Mouse (Mus musculus) heart, adult 18-20 months (tissue): ENCODE measurements around the gene Sec22a. TPM values are rescaled to one million over a fixed set of nuclear protein-coding genes. Genes with fewer than 3 reads are reported as not detected.

Experiments
- total RNA-seq, 2 experiments: library from RNA; stranded (reverse); gene quantifications; 2 replicates each; pipeline ENCODE4 v1.2.3; 2021

Sec22a gene
- total RNA-seq, 2 experiments from 2014 or later: 11.9 to 12.2 TPM

Other genes starting within 250 kb of the Sec22a start
- gene Adcy5, start 209.0 kb downstream of the Sec22a start, total RNA-seq: 10 to 100 TPM; 48.4 to 52.4 TPM
- 1 to 10 TPM; 4.6 to 4.9 TPM for gene Pdia5, start 127.0 kb upstream of the Sec22a start, total RNA-seq
- gene Sema5b, start 177.2 kb upstream of the Sec22a start, total RNA-seq: 1 to 10 TPM; 3.2 to 3.8 TPM